Mouse (Mus musculus) megakaryocyte, embryonic 14.5 days (primary cell): ENCODE results near the gene Palm. TPM values are rescaled to one million over a fixed set of nuclear protein-coding genes. Genes with fewer than 3 reads are reported as not detected.

Source experiments
- H3K27me3 ChIP-seq: replicated peaks from 2 replicates; pipeline ENCODE3; 2012; ENCODE audit warnings: inconsistent platforms
- H3K36me3 ChIP-seq: replicated peaks from 2 replicates; pipeline ENCODE3; 2012; ENCODE audit warnings: low read length, inconsistent platforms, mixed read lengths
- H3K4me1 ChIP-seq: 2 replicates; pipeline ENCODE4 v1.6.1; 2012; ENCODE audit warnings: inconsistent platforms
- H3K4me3 ChIP-seq: replicated peaks from 2 replicates; pipeline ENCODE3; 2012; ENCODE audit warnings: moderate library complexity, mild to moderate bottlenecking, inconsistent platforms
- H3K9me3 ChIP-seq: 2 replicates; pipeline ENCODE4 v1.6.1; 2012; ENCODE audit warnings: inconsistent platforms
- FLI1 ChIP-seq: IDR thresholded peaks from 2 replicates; pipeline ENCODE4 v1.6.1; 2012; ENCODE audit warnings: low read length, inconsistent platforms, mixed read lengths
- GATA1 ChIP-seq: IDR thresholded peaks from 3 replicates; pipeline ENCODE4 v1.6.1; 2012; ENCODE audit warnings: mixed read lengths, low read length, inconsistent platforms, borderline replicate concordance
- polyA plus RNA-seq: library from polyadenylated mRNA; stranded (reverse); fragments of >175 nt; gene quantifications from 2 replicates; pipeline ENCODE4 v1.2.3, GENCODE M21; 2012; ENCODE audit warnings: low replicate concordance; ENCODE audit not compliant: insufficient read depth

The Palm gene
- polyA plus RNA-seq, 1 experiment = 39.0 TPM

DNA sequence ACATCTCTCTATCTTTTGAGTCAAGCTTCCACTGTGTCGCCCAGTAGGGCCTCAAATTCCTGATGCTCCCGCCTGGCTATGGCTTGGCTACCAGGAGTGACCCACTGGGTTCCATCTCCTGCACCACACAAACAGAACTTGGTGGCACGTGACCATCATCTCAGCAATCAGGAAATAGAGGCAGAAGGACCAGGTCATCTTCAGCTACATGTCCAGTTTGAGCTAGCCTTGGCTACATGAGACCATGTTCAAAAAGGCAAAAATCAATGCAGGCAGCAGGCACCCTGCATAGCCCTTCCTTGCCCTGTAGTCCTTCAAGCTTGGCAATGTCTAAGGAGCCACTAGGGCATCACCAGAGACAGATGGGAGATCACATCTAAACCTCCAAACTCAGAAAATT, 46.7 kb downstream of the Palm start:
- Histone ChIP-seq H3K4me3 (peak overlapping the region; percentile 42), H3K9me3 (no peaks in the 10 kb centered on the region), H3K36me3 (no peaks in the 10 kb centered on the region), H3K4me1 (peaks cover 78% of the 10 kb centered on the region), H3K27me3 (no peaks in the 10 kb centered on the region)
- TF ChIP-seq GATA1 = no peak
- no peak for TF ChIP-seq FLI1

DNA sequence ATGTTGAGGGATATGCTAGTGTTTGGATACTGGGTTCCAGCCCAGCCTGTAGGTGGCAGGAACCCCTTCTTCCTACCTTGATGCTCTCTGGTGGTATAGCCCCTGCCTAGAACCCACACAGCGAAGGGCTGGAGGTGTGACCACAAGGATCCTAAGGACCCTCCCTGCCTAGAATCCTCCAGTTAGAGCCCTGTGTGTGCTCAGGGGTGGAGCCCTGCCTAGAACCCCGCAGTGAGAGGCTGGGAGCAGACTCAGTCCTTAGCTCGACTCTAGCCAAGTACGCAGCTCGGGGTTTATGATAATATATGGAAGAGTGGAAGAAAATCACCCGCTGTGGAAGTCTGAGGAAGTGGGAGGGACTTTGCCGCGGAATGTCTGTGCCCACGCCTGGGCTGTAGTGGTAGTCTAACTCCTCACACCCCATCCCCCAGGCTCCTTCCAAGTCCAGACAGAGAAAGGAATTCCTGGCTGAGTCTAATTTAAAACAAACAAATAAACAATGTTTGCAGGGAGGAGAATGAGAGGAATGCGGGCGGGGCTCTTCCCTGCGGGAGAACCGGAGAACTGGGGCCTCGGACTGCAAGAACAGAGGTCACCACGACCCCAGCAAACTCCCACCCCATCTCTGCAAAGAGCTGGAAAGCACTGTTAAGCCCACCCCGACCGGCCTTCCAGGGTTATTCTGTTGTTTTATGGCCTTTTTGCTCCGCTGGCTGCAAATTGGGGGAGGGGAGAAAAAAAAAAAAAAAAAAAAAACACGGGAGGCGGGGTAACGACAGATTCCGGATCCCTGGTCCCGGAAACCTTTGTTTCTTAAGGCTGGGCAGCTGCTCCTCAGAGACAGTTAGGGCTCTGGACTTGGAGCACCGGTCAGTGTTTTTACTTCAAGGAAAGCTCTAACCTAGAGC, 47.5 kb downstream of the Palm start:
- no peaks in the 10 kb centered on the region for H3K27me3 ChIP-seq
- H3K4me1 ChIP-seq = peaks cover 76% of the 10 kb centered on the region
- TF ChIP-seq GATA1 (no peak), FLI1 (no peak)
- peak overlapping the region; percentile 90 for H3K4me3 ChIP-seq
- no peaks in the 10 kb centered on the region for H3K9me3 ChIP-seq
- no peaks in the 10 kb centered on the region for H3K36me3 ChIP-seq

- Histone ChIP-seq H3K4me3 (peak overlapping the region; percentile 21), H3K27me3 (no peaks in the 10 kb centered on the region), H3K9me3 (no peaks in the 10 kb centered on the region), H3K4me1 (peaks cover 75% of the 10 kb centered on the region), H3K36me3 (no peaks in the 10 kb centered on the region)
- TF ChIP-seq FLI1 (no peak), GATA1 (no peak)
Measured at GRCm38 (mm10) chr10:79842322-79842721, 49.0 kb downstream of the Palm start.

DNA sequence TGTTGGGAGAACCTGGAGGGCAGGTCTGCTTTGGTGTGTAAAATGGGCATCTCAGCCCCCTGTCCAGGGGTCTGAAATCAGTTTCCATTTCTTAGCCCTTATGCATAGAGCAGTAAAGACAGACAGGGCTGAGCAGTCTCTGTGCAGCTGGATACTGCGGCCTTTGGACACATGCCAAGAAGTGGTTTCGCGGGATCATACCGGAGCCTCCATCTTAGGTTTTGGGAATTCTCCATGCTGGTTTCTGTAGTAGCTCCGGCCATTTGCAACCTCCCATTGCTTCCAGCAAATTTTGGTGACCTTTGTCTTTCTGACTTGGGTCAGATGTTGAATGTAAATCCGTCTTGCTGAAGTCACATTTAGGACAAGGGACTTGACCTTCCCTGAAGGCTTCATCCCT, 50.1 kb downstream of the Palm start:
- TF ChIP-seq GATA1 = no peak
- no peak for TF ChIP-seq FLI1
- Histone ChIP-seq H3K4me1 (peaks cover 63% of the 10 kb centered on the region), H3K27me3 (no peaks in the 10 kb centered on the region), H3K9me3 (no peaks in the 10 kb centered on the region), H3K36me3 (no peaks in the 10 kb centered on the region), H3K4me3 (no peak overlapping the region)

DNA sequence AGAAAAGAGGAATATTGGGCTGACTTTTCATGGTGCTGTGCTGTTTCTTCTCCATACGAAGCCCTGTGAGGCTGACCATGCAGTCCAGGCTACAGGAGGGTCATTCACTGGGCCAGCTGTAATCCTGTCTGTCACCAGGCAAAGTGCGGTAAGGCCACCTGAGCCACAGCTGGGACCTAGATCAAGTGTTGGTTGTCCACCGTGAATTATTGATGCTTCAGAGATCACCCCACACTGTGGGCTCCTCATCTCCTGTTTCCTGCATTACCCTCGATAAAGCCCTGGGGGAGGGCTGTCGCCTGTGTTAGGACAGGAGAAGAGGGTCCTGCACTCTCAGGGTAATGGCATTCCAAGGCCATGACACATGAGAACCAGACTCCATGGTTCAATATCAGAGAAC, 53.2 kb downstream of the Palm start:
- H3K4me1 ChIP-seq = peaks cover 71% of the 10 kb centered on the region
- no peaks in the 10 kb centered on the region for H3K27me3 ChIP-seq
- H3K9me3 ChIP-seq = no peaks in the 10 kb centered on the region
- no peak overlapping the region for H3K4me3 ChIP-seq
- TF ChIP-seq FLI1 (no peak), GATA1 (no peak)
- H3K36me3 ChIP-seq = peaks cover 2% of the 10 kb centered on the region

GRCm38 (mm10) chr10:79849941-79850628, 56.7 kb downstream of the Palm start:
- Histone ChIP-seq H3K4me1 (peaks cover 59% of the 10 kb centered on the region), H3K36me3 (peaks cover 2% of the 10 kb centered on the region), H3K27me3 (no peaks in the 10 kb centered on the region), H3K9me3 (no peaks in the 10 kb centered on the region), H3K4me3 (peak overlapping the region; percentile 78)
- no peak for TF ChIP-seq GATA1
- no peak for TF ChIP-seq FLI1

GRCm38 (mm10) chr10:79851653-79852052, 58.3 kb downstream of the Palm start:
- H3K4me3 ChIP-seq = peak overlapping the region; percentile 98
- peaks cover 10% of the 10 kb centered on the region for H3K36me3 ChIP-seq
- peaks cover 56% of the 10 kb centered on the region for H3K4me1 ChIP-seq
- TF ChIP-seq GATA1 = no peak
- TF ChIP-seq FLI1 = no peak
- no peaks in the 10 kb centered on the region for H3K9me3 ChIP-seq
- H3K27me3 ChIP-seq = no peaks in the 10 kb centered on the region

GRCm38 (mm10) chr10:79852107-79852789, 58.9 kb downstream of the Palm start:
- Histone ChIP-seq H3K4me1 (peaks cover 59% of the 10 kb centered on the region), H3K36me3 (peaks cover 15% of the 10 kb centered on the region), H3K9me3 (no peaks in the 10 kb centered on the region), H3K27me3 (no peaks in the 10 kb centered on the region), H3K4me3 (peak overlapping the region; percentile 98)
- no peak for TF ChIP-seq GATA1
- TF ChIP-seq FLI1 = no peak

DNA sequence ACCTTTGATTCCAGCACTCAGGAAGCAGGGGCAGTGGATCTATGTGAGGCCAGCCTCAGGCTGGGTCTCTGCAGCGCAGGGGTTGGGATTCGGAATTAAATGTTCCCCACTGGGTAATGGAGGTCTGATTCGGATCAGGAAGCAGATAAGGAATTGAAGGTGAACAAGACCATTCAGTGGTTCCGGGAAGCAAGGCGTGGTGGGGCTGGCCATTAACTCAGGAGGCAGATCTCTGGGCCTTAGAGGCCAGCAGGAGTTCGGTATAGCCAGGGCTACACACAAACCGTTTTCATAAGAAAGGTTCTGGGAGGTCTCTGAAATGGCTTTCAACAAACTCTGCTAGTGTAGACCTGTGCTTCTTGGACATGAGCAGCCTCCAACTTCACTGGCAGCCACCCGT, 59.5 kb downstream of the Palm start:
- H3K9me3 ChIP-seq = no peaks in the 10 kb centered on the region
- no peak for TF ChIP-seq FLI1
- TF ChIP-seq GATA1 = no peak

DNA sequence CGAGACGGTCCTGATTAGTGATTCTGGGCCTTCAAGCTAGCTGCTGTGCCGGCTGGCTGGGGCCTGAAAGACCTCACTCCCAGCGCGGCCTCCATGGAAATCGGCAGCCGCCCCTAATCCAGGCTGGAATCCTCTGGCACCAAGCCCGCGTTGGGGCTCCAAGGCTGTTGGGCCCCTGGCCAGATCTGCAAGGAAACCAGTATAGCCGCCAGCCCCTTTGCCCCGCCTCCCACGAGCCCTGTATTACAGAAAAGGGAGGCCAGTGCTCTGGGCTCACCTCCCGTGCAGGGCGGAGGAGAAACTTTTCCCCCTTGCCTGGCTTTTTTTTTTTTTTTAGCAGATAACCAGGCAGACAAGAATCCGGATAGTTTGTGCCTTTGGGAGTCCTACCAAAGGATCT, 60.0 kb downstream of the Palm start:
- peaks cover 27% of the 10 kb centered on the region for H3K36me3 ChIP-seq
- peaks cover 71% of the 10 kb centered on the region for H3K4me1 ChIP-seq
- TF ChIP-seq FLI1 = no peak
- no peak for TF ChIP-seq GATA1

More for the DNA sequence above, 59.5 kb downstream of the Palm start:
- Histone ChIP-seq H3K4me1 (peaks cover 65% of the 10 kb centered on the region), H3K27me3 (no peaks in the 10 kb centered on the region), H3K36me3 (peaks cover 21% of the 10 kb centered on the region), H3K4me3 (peak overlapping the region; percentile 98)

More for the DNA sequence above, 60.0 kb downstream of the Palm start:
- Histone ChIP-seq H3K27me3 (no peaks in the 10 kb centered on the region), H3K9me3 (no peaks in the 10 kb centered on the region), H3K4me3 (peak overlapping the region; percentile 98)
